Mouse (Mus musculus) hematopoietic stem cell, adult 5-6 weeks (primary cell): ENCODE data around the gene Kcnd1. TPM values are rescaled to one million over a fixed set of nuclear protein-coding genes. Genes with fewer than 3 reads are reported as not detected.
A peak's percentile ranks its signal among the peaks of the same experiment; 100 is the strongest.
"Not testable (repeated sequence)": the region's sequence is repeated elsewhere in the genome, so short reads cannot be mapped to it uniquely, and the experiment has no call there.

ENCODE experiments used
- ATAC-seq, 2 experiments: fragments of 125-278 bp in 1 of 2; replicated peaks in 1 of 2; 2 replicates each; pipeline ENCODE4 v1.8.0; 2016 to 2017; ENCODE audit warnings: inconsistent platforms in 2 of 2, mild to moderate bottlenecking in 2 of 2, moderate number of reproducible peaks in 2 of 2, low read depth in 1 of 2, moderate TSS enrichment in 1 of 2; ENCODE audit not compliant: low FRiP score in 2 of 2, poor library complexity in 2 of 2, severe bottlenecking in 2 of 2, insufficient read depth in 1 of 2, low TSS enrichment in 1 of 2
- total RNA-seq: library from RNA; stranded (forward); fragments of 172-1452, 232-1000 nt; gene quantifications from 2 replicates; pipeline ENCODE4 v1.2.3, GENCODE M21; 2017

Kcnd1 gene
- 0.63 and 2.1 TPM in 2 replicates for total RNA-seq

DNA sequence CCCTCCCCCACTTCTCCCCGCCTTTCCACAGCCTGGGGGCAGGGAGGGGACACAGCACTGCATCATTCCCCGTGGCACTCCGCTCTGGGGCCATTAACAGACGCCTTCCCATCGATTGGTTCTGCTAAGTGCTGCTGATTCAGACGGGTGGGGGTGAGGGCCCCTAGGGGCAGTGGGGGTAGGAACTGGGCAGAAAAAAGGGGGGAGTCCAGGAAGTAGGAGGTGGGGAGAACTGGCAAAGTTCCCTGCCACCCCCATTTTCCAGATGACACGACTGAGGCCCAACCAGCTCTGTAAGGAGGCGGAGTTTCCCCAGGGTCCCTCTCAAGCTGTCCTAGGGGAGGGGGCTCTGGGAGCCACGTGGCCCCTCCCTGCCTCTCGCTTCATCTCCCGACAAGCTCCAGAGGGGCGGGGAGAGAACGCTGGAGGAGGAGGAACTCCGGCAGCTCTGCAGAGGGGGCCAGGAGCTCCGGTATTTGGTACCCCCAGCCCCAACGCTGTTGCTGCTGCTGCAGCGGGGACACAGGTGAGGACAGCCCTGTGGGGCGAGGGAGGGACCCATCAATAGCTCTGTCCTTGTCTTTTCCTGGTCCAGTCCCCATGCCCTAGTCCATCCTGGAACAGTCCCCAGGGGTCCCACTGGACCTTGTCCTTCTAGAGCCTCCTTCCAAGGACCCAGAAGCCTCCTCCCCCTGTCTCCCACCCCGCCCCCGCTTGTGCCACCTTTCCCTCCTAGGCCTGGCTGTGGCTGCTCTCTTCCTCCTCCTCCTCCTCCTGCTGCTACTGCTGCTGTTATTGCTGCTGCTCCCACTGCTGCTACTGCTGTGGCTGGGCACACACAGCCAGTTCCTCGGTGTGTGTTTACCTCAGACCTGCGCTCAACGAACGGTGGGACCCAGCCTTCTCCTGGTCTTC is at the start of gene Kcnd1:
TSS of gene Kcnd1 (plus strand) at position 425 of the 915 bp plus-strand sequence.
- peak; percentile 32; a peak in 1 of 4 replicates for ATAC-seq

- ATAC-seq: no peak
Measured at GRCm38 (mm10) chrX:7772766-7773165, 49.3 kb upstream of the Kcnd1 start.

- ATAC-seq: no peak
Measured at GRCm38 (mm10) chrX:7775501-7776205, 46.4 kb upstream of the Kcnd1 start.

GRCm38 (mm10) chrX:7776329-7777082 is 45.6 kb upstream of the Kcnd1 start:
- peak; percentile 56 to 72; a peak in 3 of 4 replicates for ATAC-seq

- peak in 1 of 2 experiments; percentile 42; a peak in 1 of 4 replicates for ATAC-seq
Measured at GRCm38 (mm10) chrX:7778450-7779244, 43.4 kb upstream of the Kcnd1 start.

DNA sequence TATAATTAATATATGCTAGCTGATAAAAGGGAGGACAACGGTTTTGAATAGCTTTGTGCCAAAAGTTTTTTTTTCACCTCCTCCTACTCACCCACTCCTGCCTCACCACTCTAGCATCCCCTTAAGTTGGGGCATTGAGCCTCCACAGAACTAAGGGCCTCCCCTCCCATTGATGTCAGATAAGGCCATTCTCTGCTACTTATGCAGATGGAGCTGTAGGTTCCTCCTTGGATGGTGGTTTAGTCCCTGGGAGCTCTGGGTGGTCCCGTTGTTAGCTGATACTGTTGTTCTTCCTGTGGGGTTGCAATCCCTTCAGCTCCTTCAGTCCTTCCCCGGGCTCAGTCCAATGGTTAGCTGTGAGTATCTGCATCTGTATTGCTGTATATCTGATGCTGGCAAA is 42.8 kb upstream of the Kcnd1 start:
- no peak for ATAC-seq

GRCm38 (mm10) chrX:7782603-7783092 is 39.4 kb upstream of the Kcnd1 start:
- ATAC-seq: no peak

DNA sequence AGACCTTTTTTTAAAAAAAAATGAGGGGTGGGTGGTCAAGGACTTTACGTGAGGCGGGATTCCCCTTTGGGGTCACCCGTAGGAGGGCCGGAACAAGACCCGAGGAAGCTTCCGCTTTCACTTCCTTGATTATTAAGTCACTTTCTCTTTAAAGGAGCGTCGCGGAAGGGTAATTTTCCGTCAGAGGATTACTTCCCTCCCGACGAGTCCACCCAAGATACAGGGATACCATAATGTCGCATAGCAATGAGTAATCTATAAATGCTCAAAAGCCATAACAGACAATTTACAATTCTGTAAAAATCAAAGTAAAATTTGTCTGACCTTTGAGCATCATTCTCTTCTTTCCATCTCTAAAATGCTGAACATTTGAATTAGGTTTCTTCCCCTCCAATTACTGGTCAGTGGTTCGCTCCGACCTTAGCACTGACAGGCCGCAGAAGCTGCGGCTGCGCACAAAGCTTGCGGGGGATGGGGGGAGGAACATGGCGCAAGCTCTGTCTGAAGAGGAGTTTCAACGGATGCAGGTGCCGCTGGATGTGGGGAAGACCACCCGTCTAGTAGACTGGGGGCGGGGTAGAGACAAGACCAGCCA is 32.5 kb upstream of the Kcnd1 start, which contains the start of gene Gripap1:
TSS of gene Gripap1 (plus strand) at position 224 of the 595 bp plus-strand sequence.
- ATAC-seq: peak; percentile 85 to 96

DNA sequence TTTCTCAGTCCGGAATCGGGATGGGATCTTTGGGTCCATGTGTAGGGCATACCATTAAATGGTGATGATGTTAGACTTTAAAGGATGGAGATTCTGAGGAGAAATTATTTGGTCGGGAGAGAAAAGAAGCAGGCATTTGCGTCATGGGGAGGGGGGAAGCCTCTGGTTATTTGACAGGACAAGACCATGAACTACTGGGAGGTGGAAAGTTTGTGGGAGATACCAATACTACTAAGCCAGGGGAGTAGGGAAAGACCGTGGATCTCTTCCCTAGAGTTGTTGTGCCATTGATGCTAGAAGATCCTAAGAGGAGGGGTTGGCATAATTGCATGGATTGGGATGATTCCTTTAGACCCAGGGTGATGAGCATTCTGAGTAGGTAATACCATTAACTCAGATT is 31.8 kb upstream of the Kcnd1 start:
- no peak for ATAC-seq

- ATAC-seq: no peak
Measured at GRCm38 (mm10) chrX:7793361-7793760, 28.7 kb upstream of the Kcnd1 start.

DNA sequence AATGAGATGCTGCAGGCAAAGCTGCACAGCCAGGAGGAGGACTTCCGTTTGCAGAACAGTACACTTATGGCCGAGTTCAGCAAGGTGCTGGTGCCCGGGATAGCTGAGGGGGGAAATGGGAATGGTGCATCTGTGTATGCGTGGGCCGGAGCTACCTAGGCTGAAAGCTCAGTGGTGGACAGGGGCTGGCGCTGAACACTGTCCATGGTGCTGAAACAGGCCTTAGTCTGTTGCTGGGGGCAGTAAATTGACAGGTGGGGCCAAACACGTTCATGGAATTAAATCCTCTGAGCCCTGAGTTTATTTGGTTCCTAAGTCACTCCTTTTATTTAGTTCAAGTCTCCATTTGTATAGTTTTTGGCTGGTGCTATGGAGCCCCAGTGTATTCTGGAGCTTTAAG is 27.1 kb upstream of the Kcnd1 start:
- ATAC-seq: no peak

- no peak for ATAC-seq
Measured at GRCm38 (mm10) chrX:7797327-7797726, 24.8 kb upstream of the Kcnd1 start.

- not testable (repeated sequence) for ATAC-seq
Measured at GRCm38 (mm10) chrX:7802157-7802556, 19.9 kb upstream of the Kcnd1 start.

GRCm38 (mm10) chrX:7815016-7815415 is 7.1 kb upstream of the Kcnd1 start:
- peak; percentile 32 to 53; a peak in 2 of 4 replicates for ATAC-seq

- ATAC-seq: no peak
Measured at GRCm38 (mm10) chrX:7837146-7837545, 15.1 kb downstream of the Kcnd1 start.

DNA sequence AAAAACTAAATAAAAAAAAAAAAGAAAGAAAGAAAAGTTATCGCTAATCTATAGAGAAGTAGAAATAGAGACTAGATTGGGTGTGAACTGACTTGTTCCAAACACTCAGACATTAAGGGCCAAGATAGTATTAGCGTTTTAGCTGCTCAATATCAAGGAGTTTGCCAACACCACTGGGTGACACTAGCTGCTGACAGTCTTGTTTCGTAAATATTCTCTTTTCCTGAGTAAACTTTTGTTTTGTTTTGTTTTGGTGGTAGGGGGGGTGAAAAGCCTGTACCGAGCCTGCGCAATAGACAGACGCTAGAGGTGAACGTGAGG is 18.7 kb downstream of the Kcnd1 start:
- ATAC-seq: no peak
